Mouse (Mus musculus) spleen, postnatal 4 days (tissue): ENCODE data around the gene Cnp.
"Not testable (repeated sequence)": the region's sequence is repeated elsewhere in the genome, so short reads cannot be mapped to it uniquely, and the experiment has no call there.

Experiments used
- DNase-seq, 2 experiments: peaks; one replicate each; pipeline ENCODE4 v3.0.0; 2022; ENCODE audit warnings: low spot score in 2 of 2

Cnp gene

GRCm38 (mm10) chr11:100574708-100575483 is at the start of gene Cnp:
Gene Cnp, plus strand, starts transcription at chr11:100574904.
- DNase-seq: peak; percentile 81 to 92

- DNase-seq: no peak
Measured at GRCm38 (mm10) chr11:100524987-100525630, 49.6 kb upstream of the Cnp start.

DNA sequence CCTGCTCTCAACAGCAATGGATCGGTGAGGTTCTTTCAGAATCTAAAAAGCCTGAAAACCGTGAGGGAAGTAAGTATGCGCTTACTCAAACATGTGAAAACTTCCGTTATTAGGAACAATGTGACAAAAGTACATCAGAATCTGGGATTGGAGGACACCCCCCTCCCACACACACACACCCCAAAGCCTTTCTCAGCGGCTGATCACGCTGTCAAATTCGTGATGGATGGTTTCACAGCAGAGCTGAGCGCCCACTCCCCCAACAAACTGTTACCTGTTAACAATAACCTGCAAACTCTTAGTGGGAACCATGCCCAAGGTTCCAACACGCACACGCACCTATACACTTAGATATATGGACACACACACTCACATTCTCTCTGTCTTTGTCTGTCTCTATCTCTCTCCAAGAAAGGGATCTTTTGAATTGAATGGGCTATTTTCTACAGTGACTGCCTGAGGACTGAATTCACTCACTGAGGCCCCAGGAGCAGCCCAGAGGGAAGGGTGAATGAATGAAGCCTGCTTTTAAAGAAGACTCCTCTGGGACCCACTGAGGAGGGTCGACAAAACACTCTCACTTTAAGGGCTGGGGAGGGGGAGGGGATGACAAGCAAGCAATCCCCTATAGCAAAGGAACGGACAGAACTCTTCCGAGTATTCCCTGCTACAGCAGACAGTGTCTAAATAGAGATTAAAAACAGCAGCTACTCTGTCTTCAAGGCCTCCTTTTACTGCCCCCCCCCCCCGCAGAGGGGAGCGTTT is 48.5 kb upstream of the Cnp start:
- no peak for DNase-seq

DNA sequence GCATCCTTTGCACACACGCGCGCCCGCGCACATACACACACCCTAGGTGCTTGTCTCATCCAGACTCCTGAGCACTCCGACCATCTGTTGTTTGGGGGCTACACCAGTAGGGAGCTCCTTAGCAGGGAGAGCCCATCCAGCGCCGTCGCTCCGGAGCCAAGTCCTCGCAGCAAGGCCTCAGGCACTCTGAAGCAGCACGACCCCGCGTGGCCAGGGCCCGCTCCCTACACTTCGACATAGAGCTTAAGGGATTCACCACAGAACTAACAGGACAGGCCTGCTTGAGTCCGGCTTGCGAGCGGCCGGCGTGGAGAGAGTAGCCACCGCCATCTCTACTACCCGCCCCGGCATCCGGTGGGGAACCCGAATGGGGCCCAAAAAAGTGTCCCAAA is 47.6 kb upstream of the Cnp start:
- DNase-seq: peak; percentile 55 to 83

GRCm38 (mm10) chr11:100527458-100528374 is 47.0 kb upstream of the Cnp start, which contains the start of gene Acly:
Gene Acly, minus strand, starts transcription at chr11:100528000.
- peak; percentile 99 for DNase-seq

GRCm38 (mm10) chr11:100528375-100529165 is 46.1 kb upstream of the Cnp start:
- no peak for DNase-seq

- no peak for DNase-seq
Measured at GRCm38 (mm10) chr11:100533871-100534270, 40.8 kb upstream of the Cnp start.

- not testable (repeated sequence) for DNase-seq
Measured at GRCm38 (mm10) chr11:100534411-100534810, 40.3 kb upstream of the Cnp start.

DNA sequence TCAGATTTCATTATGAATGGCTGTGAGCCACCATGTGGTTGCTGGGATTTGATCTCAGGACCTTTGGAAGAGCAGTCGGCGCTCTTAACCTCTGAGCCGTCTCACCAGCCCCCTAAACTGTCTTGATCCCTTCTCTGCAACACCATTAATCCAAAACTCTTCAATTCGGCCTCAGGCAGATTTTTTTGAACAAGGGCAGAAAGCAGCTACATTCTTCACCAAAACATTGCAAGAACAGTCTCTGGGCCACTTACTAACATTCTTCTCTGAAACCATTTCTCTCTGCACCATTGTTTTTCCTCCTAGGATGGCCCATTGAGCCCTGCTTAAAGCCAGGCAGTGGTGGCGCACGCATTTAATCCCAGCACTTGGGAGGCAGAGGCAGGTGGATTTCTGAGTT is 39.9 kb upstream of the Cnp start:
- not testable (repeated sequence) for DNase-seq

GRCm38 (mm10) chr11:100535996-100536395 is 38.7 kb upstream of the Cnp start:
- DNase-seq: no peak

DNA sequence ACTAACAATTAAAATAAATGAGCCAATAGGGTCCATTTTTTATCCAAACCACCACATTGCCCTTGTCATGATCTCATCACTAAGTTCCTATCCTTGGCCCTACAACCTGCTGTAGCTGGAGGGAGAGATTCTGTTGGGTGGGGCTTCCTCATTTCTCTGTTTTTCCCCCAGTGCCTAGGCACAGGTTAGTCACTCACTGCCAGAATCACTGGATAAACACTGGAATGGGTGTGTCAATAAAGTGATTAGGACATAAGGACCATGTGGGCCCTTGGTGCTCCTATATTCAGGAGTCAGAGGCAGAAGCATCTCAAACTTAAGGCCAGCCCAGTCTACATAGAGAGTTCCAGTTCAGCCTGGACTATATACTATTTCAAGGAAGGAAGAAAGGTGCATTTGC is 38.2 kb upstream of the Cnp start:
- DNase-seq: no peak

- DNase-seq: no peak
Measured at GRCm38 (mm10) chr11:100540966-100541365, 33.7 kb upstream of the Cnp start.

DNA sequence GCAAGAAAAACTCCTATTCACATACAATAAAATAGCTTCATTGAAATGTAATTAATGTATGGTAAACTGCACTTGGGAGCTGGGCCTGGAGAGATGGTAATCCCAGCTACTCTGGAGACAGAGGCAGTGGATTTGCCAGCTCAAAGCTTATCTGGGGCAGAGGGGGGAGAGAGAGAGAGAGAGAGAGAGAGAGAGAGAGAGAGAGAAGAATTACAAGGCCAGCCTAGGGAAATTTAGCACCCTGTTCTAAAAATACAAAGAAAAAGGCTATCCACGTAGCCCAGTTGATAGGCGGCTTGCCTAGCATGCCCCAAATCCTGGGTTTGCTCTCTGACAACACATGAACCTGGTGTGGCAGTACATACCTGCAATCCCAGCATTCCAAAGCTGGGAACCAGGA is 33.1 kb upstream of the Cnp start:
- no peak for DNase-seq

- DNase-seq: peak; percentile 76 to 87
Measured at GRCm38 (mm10) chr11:100544832-100545745, 29.6 kb upstream of the Cnp start, which contains the start of gene Ttc25. Gene Ttc25, plus strand, starts transcription at chr11:100545607.

DNA sequence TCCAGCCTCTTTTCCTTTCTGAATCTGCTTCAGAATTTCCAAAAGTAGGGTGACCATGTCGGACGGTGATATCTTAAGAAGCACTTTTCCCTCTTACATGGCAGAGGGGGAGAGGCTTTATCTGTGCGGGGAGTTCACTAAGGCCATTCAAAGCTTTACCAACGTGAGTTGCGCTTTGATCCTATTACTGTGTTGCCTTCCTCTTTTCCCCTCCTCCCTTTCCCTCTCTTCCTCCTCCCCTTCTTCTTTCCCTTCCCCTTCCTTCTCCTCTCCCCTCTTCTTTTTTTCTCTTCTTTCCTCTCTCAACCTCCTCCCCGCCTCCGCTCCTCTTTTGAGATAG is 29.0 kb upstream of the Cnp start:
- DNase-seq: no peak

- no peak for DNase-seq
Measured at GRCm38 (mm10) chr11:100546955-100547354, 27.7 kb upstream of the Cnp start.

- no peak for DNase-seq
Measured at GRCm38 (mm10) chr11:100548141-100548540, 26.6 kb upstream of the Cnp start.

DNA sequence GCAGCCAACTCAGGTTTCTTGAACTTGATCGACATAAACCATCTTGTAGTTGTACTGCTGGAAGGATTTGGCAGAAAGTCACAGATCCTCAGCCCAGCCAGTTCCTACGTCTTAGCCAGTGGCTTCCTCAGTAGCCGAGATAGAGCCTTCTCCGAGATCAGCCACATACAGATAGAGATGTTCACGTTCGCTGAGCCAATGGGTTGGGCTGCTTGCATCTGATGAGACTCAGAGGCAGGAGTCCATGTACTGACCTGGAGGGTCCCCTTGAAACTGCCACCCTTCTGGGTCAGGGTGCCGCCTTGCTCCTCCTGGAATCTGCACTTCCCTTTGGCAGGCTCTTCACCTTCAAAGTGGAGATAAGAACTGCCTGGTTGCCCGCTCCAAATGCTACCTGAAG is 25.2 kb upstream of the Cnp start:
- DNase-seq: no peak

DNA sequence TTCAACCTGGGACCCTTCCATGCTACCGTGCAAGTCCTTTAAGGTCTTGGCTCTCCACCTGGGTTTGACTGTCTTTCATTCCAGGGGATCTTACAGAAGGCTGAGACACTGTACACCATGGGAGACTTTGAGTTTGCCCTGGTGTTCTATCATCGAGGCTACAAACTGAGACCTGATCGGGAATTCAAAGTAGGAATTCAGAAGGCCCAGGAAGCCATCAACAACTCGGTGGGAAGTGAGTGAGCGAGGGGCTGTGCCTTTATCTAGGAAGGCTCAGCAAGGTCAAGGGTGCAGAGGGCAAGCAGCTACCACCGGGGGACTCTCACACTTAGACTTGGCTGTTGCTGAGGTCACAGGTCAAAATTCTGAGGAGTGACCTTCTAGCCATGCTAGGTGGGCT is 24.6 kb upstream of the Cnp start:
- no peak for DNase-seq

GRCm38 (mm10) chr11:100552842-100553241 is 21.9 kb upstream of the Cnp start:
- DNase-seq: no peak
